Mouse (Mus musculus) fat pad, adult 2 months (tissue): ENCODE results near the gene Ear6.
"Not testable (repeated sequence)": the region's sequence is repeated elsewhere in the genome, so short reads cannot be mapped to it uniquely, and the experiment has no call there.

ENCODE experiments used
- DNase-seq: peaks from one replicate; pipeline ENCODE4 v3.0.0-alpha.2; 2011; ENCODE audit warnings: low read depth, low spot score; ENCODE audit errors: extremely low read depth

The Ear6 gene

GRCm38 (mm10) chr14:51853399-51853798, at the start of gene Ear6:
Gene Ear6 (plus strand): TSS chr14:51853699.
- DNase-seq: no peak

DNA sequence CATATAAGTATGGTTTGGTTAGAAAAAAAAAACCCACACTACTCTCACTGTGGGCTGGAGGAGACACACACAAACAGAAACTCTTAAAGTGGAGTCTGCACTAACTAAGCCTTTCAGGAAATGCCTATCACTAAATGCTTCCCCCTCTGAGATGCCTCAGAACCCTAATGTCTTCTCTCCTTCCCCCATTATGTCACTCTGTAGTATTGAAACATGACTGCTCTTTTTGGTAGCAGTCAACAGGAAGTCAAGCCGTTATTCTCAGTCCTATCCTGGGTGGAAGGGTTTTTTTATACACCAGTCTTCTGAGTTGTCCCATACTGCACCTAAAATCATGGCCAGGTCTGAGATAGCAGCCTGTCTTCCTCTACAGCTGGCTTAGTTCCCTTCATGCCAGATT, 26.9 kb upstream of the Ear6 start:
- no peak for DNase-seq

GRCm38 (mm10) chr14:51827842-51828241, 25.7 kb upstream of the Ear6 start:
- not testable (repeated sequence) for DNase-seq

- no peak for DNase-seq
These were observed 24.3 kb upstream of the Ear6 start for GRCm38 (mm10) chr14:51829188-51829587.

- not testable (repeated sequence) for DNase-seq
These were observed 15.0 kb upstream of the Ear6 start for GRCm38 (mm10) chr14:51838480-51838879.

DNA sequence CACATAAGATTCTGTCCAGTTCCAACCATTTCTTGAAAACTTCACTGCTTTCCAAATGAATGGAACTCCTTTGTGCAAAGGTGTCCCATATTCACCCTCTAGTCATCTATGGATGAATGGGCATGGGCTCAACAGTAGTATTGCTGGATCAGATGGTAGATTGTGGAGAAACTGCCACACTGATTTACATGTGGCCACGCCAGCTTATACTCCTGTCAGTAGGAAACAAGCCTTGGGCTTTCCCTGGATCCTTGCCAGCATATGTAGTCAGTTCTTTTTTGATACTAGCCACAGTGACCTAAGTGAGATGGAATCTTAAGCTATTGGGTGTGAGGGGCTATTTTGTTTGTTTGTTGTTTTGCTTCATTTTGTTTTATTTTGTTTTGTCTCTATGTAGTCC, 11.2 kb upstream of the Ear6 start:
- DNase-seq: no peak

DNA sequence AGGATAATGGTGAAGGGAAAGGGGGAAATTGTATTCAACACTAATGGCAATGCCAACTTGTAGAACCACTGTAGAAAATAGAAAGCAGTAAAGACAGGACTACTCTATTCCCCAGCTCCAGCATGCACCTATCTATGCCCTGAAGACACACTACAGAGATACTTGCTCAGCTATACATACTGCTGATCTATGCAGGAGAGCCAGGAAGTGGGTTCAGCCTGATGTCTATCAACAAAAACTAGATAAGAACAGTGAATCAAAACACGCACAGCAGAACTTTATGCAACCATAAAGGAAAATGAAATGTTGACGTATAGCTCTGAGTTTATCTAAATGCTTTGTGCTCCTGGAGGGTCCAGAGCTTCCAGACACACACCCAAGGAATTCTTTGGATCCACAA, 10.7 kb upstream of the Ear6 start:
- DNase-seq: no peak

DNA sequence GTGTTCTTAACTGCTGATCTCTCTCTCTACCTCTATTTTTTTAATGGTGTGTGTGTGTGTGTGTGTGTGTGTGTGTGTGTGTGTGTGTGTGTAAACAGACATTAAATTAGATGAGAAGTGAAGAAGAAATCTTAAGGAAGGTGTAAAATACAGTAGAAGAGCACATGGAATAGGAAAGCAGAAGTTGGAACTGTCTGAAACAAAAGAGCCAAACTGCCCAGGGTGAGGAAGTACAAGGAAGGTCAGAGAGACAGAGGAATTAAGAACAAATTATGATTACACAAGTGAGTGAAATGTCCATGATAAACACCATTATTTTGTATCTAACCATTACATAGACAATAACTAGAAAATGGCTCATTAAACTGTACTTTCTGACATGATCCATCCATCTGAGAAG, 9.6 kb upstream of the Ear6 start:
- no peak for DNase-seq

DNA sequence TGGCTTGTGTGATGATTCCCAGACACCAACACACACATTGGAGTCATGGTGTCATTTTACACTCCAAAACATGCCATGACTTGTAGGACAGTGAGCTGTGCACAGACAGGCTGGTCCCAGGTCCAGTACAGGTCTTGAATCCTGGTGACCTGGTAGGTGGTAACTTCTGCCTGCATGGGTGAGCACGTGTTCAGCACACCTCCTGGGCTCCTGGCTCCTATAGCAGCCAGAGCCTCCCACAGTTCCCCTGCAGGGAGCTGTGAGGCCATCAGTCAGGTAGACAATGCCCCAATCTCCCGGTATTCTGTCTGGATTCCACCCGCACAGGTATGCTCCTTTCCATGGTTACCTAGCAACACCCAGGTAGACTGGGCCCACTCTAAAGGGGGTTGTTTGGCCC, 6.9 kb upstream of the Ear6 start:
- DNase-seq: no peak

DNA sequence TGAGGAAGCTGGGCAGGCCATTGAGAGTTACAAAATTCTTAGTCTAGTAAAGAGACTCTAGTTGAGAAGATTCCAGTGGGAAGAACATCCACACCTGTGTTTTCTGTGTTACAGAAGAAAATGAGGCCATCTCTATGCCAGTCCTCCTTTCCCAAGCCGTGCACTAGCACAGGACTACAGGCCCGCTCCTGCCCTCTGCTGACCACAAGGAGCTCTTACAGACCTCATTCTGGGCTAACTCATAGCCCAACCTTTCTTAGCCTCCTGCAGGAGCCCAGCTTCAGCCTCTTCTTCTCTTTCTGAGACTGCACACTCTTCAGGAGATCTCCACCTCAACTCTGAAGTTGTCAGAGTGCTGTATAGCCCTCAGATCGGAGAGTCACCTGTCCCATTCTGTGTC, 2.5 kb upstream of the Ear6 start:
- DNase-seq: not testable (repeated sequence)

- not testable (repeated sequence) for DNase-seq
These were observed 1.8 kb downstream of the Ear6 start for GRCm38 (mm10) chr14:51855280-51855679.

DNA sequence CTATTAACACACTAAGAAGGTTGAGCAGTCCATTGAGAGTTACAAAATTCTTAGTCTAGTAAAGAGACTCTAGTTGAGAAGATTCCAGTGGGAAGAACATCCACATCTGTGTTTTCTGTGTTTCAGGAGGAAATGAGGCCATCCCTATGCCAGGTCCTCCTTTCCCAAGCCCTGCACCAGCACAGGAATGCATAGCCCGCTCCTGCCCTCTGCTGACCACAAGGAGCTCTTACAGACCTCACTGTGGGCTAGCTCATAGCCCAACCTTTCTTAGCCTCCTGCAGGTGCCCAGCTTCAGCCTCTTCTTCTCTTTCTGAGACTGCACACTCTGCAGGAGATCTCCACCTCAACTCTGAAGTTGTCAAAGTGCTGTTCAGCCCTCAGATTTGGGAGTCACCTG, 10.1 kb downstream of the Ear6 start:
- not testable (repeated sequence) for DNase-seq

- DNase-seq: no peak
These were observed 17.3 kb downstream of the Ear6 start for GRCm38 (mm10) chr14:51870756-51871155.

GRCm38 (mm10) chr14:51871741-51872140, 18.2 kb downstream of the Ear6 start:
- no peak for DNase-seq

DNA sequence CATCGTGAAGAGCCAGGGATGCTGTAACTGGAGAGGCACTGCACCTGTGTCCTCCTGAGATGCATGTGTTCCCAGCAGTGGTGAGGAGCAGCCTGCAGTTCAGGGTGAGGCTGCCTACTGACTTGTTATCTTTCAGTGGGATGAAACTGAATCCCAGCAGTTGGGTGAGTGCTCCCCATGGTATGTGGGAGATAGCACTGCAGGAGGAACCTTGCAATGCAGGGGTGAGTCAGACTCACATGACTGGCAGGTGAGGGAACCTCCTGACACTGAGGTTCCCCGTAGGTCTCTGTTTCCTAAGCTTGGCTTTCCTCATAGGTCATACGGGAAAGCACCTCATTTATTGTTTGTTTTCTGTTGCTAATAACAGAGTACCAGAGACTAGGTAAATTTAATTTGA, 24.0 kb downstream of the Ear6 start:
- no peak for DNase-seq

DNA sequence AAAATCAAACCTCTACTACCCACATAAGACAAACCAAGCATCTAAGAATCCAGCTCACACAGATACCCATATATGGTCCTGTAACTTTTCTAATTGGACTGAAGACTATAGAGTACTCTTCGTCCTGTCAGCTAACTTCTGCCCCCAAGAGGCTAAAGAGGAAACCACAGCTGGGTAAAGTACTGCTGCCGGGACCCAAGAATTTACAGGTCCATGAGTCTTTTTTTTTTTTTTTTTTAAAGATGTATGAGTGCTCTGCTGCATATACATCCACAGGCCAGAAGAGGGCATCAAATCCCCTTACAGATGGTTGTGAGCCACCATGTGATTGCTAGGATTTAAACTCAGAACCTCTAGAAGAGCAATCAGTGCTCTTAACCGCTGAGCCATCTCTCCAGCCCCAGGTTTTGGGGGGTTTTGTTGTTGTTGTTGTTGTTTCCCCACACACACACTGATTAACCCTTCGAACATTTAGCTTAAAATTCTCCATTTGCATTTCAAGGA, 30.1 kb downstream of the Ear6 start:
- no peak for DNase-seq

DNA sequence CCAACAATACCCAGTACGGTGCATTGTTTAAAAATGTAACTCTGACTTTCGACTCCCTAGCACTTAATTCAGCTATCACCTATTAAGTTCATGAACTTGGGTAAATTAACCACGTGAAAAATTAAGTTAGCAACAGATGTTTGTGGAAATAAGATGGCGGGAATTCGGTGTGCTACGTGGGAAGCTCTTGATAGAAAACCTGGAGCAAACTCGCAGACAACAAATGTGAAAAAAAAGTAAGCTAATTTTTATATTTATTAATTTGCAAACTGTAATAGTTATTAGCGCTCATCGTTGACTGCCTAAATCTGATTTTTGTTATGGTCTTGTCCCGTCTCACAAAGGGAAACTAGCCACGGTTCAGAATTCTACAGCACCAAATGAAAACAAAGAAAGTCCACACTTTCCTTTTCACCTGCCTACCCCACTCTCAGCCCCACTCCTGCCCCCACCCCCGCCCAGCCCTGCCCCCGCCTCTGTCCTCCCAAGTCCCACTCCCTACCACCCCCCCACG, 30.6 kb downstream of the Ear6 start:
- no peak for DNase-seq

DNA sequence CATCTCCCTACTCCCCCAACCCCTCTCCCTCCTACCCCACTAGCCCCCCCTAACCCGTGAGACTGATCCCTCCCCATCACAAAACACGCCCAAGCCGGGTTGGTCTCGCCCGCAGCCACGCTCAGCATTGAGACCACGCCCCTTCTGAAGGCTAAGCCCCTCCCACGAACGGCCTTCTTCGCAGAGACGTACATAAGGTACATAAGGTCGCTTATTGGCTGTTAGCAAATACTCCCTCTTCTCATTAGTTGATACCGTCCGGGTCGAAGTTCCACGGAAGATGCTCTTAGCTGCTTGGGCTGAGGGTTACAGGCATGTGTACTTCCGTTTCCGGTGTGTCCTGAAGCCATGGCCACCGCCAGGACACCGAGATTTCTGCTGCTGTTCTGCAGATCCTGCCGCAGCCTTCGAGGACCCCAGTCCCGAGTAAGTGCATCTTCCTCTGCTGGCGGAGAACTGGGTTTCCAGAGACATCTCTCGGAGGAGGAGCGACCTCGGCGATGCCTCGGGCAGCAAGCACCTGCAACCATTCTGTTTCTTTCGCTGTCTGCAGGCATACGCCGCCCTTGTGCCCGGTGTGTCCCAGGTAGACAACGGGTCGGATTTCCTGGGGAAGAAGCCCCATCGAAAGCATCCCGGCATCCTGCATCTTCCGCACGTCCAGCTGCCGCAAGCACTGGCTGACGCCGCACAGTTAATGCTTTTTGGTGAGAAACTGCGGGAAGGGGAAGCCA, 31.3 kb downstream of the Ear6 start, which contains the start of gene Mettl17:
Gene Mettl17, plus strand, starts transcription at position 245 of the 734 bp plus-strand sequence.
- peak; percentile 76 for DNase-seq

GRCm38 (mm10) chr14:51886051-51886450, 32.6 kb downstream of the Ear6 start:
- DNase-seq: no peak

DNA sequence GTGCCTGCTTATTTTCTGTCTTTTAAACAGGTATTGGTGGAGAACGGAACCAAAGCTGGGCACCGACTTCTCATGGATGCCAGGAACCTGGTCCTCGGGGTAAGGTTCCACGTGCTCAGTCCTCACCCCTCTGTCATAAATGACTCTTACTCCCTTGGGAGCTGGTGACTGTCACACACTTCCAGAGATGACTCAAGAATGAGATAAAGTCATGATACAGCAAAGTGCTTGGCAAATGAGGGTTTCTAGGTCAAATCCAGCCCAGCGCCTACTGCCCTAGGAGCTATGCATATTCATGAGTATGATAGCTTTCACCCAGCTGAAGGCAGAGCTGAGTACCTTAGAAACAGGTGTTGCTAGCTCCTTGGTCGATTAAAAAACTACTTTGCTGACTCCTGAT, 36.3 kb downstream of the Ear6 start:
- no peak for DNase-seq

- DNase-seq: no peak
These were observed 38.9 kb downstream of the Ear6 start, which contains the start of gene Slc39a2 for GRCm38 (mm10) chr14:51892191-51892939. Gene Slc39a2 (plus strand): TSS chr14:51892889.
